Mouse (Mus musculus) megakaryocyte, embryonic 14.5 days (primary cell): ENCODE results near the gene Ppp2r2c. TPM values are rescaled to one million over a fixed set of nuclear protein-coding genes. Genes with fewer than 3 reads are reported as not detected.
A peak's percentile ranks its signal among the peaks of the same experiment; 100 is the strongest.

Experiments used
- H3K27me3 ChIP-seq: replicated peaks from 2 replicates; pipeline ENCODE3; 2012; ENCODE audit warnings: inconsistent platforms
- H3K36me3 ChIP-seq: replicated peaks from 2 replicates; pipeline ENCODE3; 2012; ENCODE audit warnings: low read length, inconsistent platforms, mixed read lengths
- H3K4me1 ChIP-seq: 2 replicates; pipeline ENCODE4 v1.6.1; 2012; ENCODE audit warnings: inconsistent platforms
- H3K4me3 ChIP-seq: replicated peaks from 2 replicates; pipeline ENCODE3; 2012; ENCODE audit warnings: moderate library complexity, mild to moderate bottlenecking, inconsistent platforms
- H3K9me3 ChIP-seq: 2 replicates; pipeline ENCODE4 v1.6.1; 2012; ENCODE audit warnings: inconsistent platforms
- FLI1 ChIP-seq: IDR thresholded peaks from 2 replicates; pipeline ENCODE4 v1.6.1; 2012; ENCODE audit warnings: low read length, inconsistent platforms, mixed read lengths
- GATA1 ChIP-seq: IDR thresholded peaks from 3 replicates; pipeline ENCODE4 v1.6.1; 2012; ENCODE audit warnings: mixed read lengths, low read length, inconsistent platforms, borderline replicate concordance
- polyA plus RNA-seq: library from polyadenylated mRNA; stranded (reverse); fragments of >175 nt; gene quantifications from 2 replicates; pipeline ENCODE4 v1.2.3, GENCODE M21; 2012; ENCODE audit warnings: low replicate concordance; ENCODE audit not compliant: insufficient read depth

Ppp2r2c gene
- polyA plus RNA-seq, 1 experiment = 0.09 TPM

- H3K4me3 ChIP-seq = no peak overlapping the region
- H3K27me3 ChIP-seq = peaks cover 38% of the 10 kb centered on the region
- no peaks in the 10 kb centered on the region for H3K9me3 ChIP-seq
- TF ChIP-seq GATA1 (no peak), FLI1 (no peak)
- H3K4me1 ChIP-seq = peaks cover 26% of the 10 kb centered on the region
- no peaks in the 10 kb centered on the region for H3K36me3 ChIP-seq
These were observed 48.9 kb downstream of the Ppp2r2c start for GRCm38 (mm10) chr5:36917245-36917644.

- TF ChIP-seq GATA1 (no peak), FLI1 (no peak)
- Histone ChIP-seq H3K36me3 (no peaks in the 10 kb centered on the region), H3K4me3 (peak overlapping the region; percentile 74), H3K4me1 (peaks cover 34% of the 10 kb centered on the region), H3K27me3 (peaks cover 37% of the 10 kb centered on the region), H3K9me3 (no peaks in the 10 kb centered on the region)
These were observed 49.7 kb downstream of the Ppp2r2c start for GRCm38 (mm10) chr5:36918016-36918415.

- peaks cover 38% of the 10 kb centered on the region for H3K27me3 ChIP-seq
These were observed 51.8 kb downstream of the Ppp2r2c start for GRCm38 (mm10) chr5:36920072-36920471.

GRCm38 (mm10) chr5:36921871-36922270 lies 53.6 kb downstream of the Ppp2r2c start:
- TF ChIP-seq FLI1 (no peak), GATA1 (no peak)
- no peaks in the 10 kb centered on the region for H3K36me3 ChIP-seq
- peaks cover 32% of the 10 kb centered on the region for H3K27me3 ChIP-seq
- H3K4me1 ChIP-seq = peaks cover 36% of the 10 kb centered on the region
- H3K9me3 ChIP-seq = no peaks in the 10 kb centered on the region
- no peak overlapping the region for H3K4me3 ChIP-seq

More at GRCm38 (mm10) chr5:36920072-36920471, 51.8 kb downstream of the Ppp2r2c start:
- TF ChIP-seq FLI1 = no peak
- Histone ChIP-seq H3K9me3 (no peaks in the 10 kb centered on the region), H3K4me1 (peaks cover 36% of the 10 kb centered on the region), H3K4me3 (no peak overlapping the region), H3K36me3 (no peaks in the 10 kb centered on the region)

GRCm38 (mm10) chr5:36922811-36923210 lies 54.5 kb downstream of the Ppp2r2c start:
- TF ChIP-seq GATA1 = no peak
- TF ChIP-seq FLI1 = no peak
- Histone ChIP-seq H3K4me3 (no peak overlapping the region), H3K36me3 (no peaks in the 10 kb centered on the region), H3K4me1 (peaks cover 36% of the 10 kb centered on the region), H3K9me3 (0 out of 2 replicates have a peak, but pooled peaks cover under 1% of the 10 kb centered on the region), H3K27me3 (peaks cover 27% of the 10 kb centered on the region)

- no peak overlapping the region for H3K4me3 ChIP-seq
- H3K27me3 ChIP-seq = peaks cover 29% of the 10 kb centered on the region
- no peak for TF ChIP-seq GATA1
- no peak for TF ChIP-seq FLI1
- H3K9me3 ChIP-seq = 0 out of 2 replicates have a peak, but pooled peaks cover 3% of the 10 kb centered on the region
- H3K36me3 ChIP-seq = no peaks in the 10 kb centered on the region
- peaks cover 25% of the 10 kb centered on the region for H3K4me1 ChIP-seq
These were observed 55.8 kb downstream of the Ppp2r2c start for GRCm38 (mm10) chr5:36923826-36924700.

- TF ChIP-seq FLI1 = no peak
- TF ChIP-seq GATA1 = no peak
- Histone ChIP-seq H3K27me3 (peaks cover 23% of the 10 kb centered on the region), H3K36me3 (no peaks in the 10 kb centered on the region), H3K9me3 (peaks cover 18% of the 10 kb centered on the region), H3K4me1 (peaks cover 5% of the 10 kb centered on the region; the same call in 1 of the 2 replicates), H3K4me3 (no peak overlapping the region)
These were observed 60.4 kb downstream of the Ppp2r2c start for GRCm38 (mm10) chr5:36928701-36929100.

- H3K36me3 ChIP-seq = no peaks in the 10 kb centered on the region
- no peak overlapping the region for H3K4me3 ChIP-seq
- peaks cover 5% of the 10 kb centered on the region; the same call in 1 of the 2 replicates for H3K4me1 ChIP-seq
- H3K9me3 ChIP-seq = peaks cover 18% of the 10 kb centered on the region
- H3K27me3 ChIP-seq = peaks cover 21% of the 10 kb centered on the region
- TF ChIP-seq FLI1 (no peak), GATA1 (no peak)
These were observed 61.1 kb downstream of the Ppp2r2c start for GRCm38 (mm10) chr5:36929376-36929775.

- peaks cover 14% of the 10 kb centered on the region for H3K9me3 ChIP-seq
- peaks cover 12% of the 10 kb centered on the region; the same call in 1 of the 2 replicates for H3K4me1 ChIP-seq
- no peak overlapping the region for H3K4me3 ChIP-seq
- H3K36me3 ChIP-seq = no peaks in the 10 kb centered on the region
- TF ChIP-seq GATA1 (no peak), FLI1 (no peak)
- peaks cover 46% of the 10 kb centered on the region for H3K27me3 ChIP-seq
These were observed 65.1 kb downstream of the Ppp2r2c start for GRCm38 (mm10) chr5:36933383-36933782.

- Histone ChIP-seq H3K9me3 (peaks cover 14% of the 10 kb centered on the region), H3K4me1 (peaks cover 15% of the 10 kb centered on the region; the same call in 1 of the 2 replicates), H3K36me3 (no peaks in the 10 kb centered on the region), H3K27me3 (peaks cover 48% of the 10 kb centered on the region), H3K4me3 (no peak overlapping the region)
- TF ChIP-seq GATA1 (no peak), FLI1 (no peak)
These were observed 67.5 kb downstream of the Ppp2r2c start for GRCm38 (mm10) chr5:36935486-36936473.
